Mouse (Mus musculus): ENCODE results near the gene Cstf3. TPM values are rescaled to one million over a fixed set of nuclear protein-coding genes. Genes with fewer than 3 reads are reported as not detected.
A peak's percentile ranks its signal among the peaks of the same experiment; 100 is the strongest.
"Not testable (repeated sequence)": the region's sequence is repeated elsewhere in the genome, so short reads cannot be mapped to it uniquely, and the experiment has no call there.

Gene Cstf3
- 88.2 and 94.8 TPM in 2 replicates for polyA plus RNA-seq (2015; fragmentation: Nextera tagmentation; extraction: Ambion mirVana)

GRCm38 (mm10) chr2:104590068-104590828 is at the start of gene Cstf3:
Cstf3 (plus strand) TSS chr2:104590523.
- peak within 1 kb of the TSS; percentile 91 for H3K27ac ChIP-seq
- H3K9ac ChIP-seq = peak within 1 kb of the TSS; percentile 94
- H3K4me1 ChIP-seq = peaks cover 21% of the 10 kb centered on the region
- ATAC-seq (ENCODE audit: insufficient number of reproducible peaks, insufficient read depth, low FRiP score, low TSS enrichment, low read depth) = peak; percentile 99
- no peaks in the 10 kb centered on the region for H3K27me3 ChIP-seq
- no peaks in the 10 kb centered on the region for H3K9me3 ChIP-seq
- peak within 1 kb of the TSS; percentile 76 for H3K4me2 ChIP-seq
- under 1% methylated on average over 57 of the region's 59 CpGs for WGBS
- no peaks in the 10 kb centered on the region for H3K36me3 ChIP-seq
- H3K4me3 ChIP-seq = peak within 1 kb of the TSS; percentile 95

- H3K27ac ChIP-seq; H3K9me3 ChIP-seq; H3K4me3 ChIP-seq; H3K4me2 ChIP-seq; ATAC-seq (ENCODE audit: insufficient number of reproducible peaks, insufficient read depth, low FRiP score, low TSS enrichment, low read depth); H3K36me3 ChIP-seq; H3K9ac ChIP-seq; H3K27me3 ChIP-seq; H3K4me1 ChIP-seq: not testable (repeated sequence)
- WGBS = 93% methylated on average over 22 of the region's 22 CpGs
Observed at GRCm38 (mm10) chr2:104556711-104557110, 33.6 kb upstream of the Cstf3 start.

- Histone ChIP-seq H3K36me3 (no peaks in the 10 kb centered on the region), H3K4me1 (no peaks in the 10 kb centered on the region), H3K9ac (no peak overlapping the region), H3K4me2 (no peak overlapping the region), H3K27me3 (no peaks in the 10 kb centered on the region), H3K27ac (no peak overlapping the region), H3K9me3 (no peaks in the 10 kb centered on the region), H3K4me3 (no peak overlapping the region)
- WGBS = 92% methylated on average over 9 of the region's 9 CpGs
- ATAC-seq (ENCODE audit: insufficient number of reproducible peaks, insufficient read depth, low FRiP score, low TSS enrichment, low read depth) = no peak
Observed at GRCm38 (mm10) chr2:104557722-104558121, 32.6 kb upstream of the Cstf3 start.

- H3K9me3 ChIP-seq = no peaks in the 10 kb centered on the region
- WGBS = 92% methylated on average over 4 of the region's 4 CpGs
- H3K4me3 ChIP-seq = no peak overlapping the region
- H3K27me3 ChIP-seq = no peaks in the 10 kb centered on the region
- no peaks in the 10 kb centered on the region for H3K36me3 ChIP-seq
- no peak for ATAC-seq (ENCODE audit: insufficient number of reproducible peaks, insufficient read depth, low FRiP score, low TSS enrichment, low read depth)
- H3K9ac ChIP-seq = no peak overlapping the region
- no peak overlapping the region for H3K4me2 ChIP-seq
- no peaks in the 10 kb centered on the region for H3K4me1 ChIP-seq
- H3K27ac ChIP-seq = no peak overlapping the region
Observed at GRCm38 (mm10) chr2:104558326-104558725, 32.0 kb upstream of the Cstf3 start.

- no peaks in the 10 kb centered on the region for H3K27me3 ChIP-seq
- H3K4me2 ChIP-seq = no peak overlapping the region
- 69% methylated on average over 6 of the region's 6 CpGs for WGBS
- H3K9ac ChIP-seq = no peak overlapping the region
- no peaks in the 10 kb centered on the region for H3K36me3 ChIP-seq
- ATAC-seq (ENCODE audit: insufficient number of reproducible peaks, insufficient read depth, low FRiP score, low TSS enrichment, low read depth) = no peak
- no peaks in the 10 kb centered on the region for H3K9me3 ChIP-seq
- no peak overlapping the region for H3K27ac ChIP-seq
- H3K4me1 ChIP-seq = no peaks in the 10 kb centered on the region
- no peak overlapping the region for H3K4me3 ChIP-seq
Observed at GRCm38 (mm10) chr2:104558938-104559337, 31.4 kb upstream of the Cstf3 start.

GRCm38 (mm10) chr2:104559591-104560380 is 30.5 kb upstream of the Cstf3 start:
- Histone ChIP-seq H3K9ac (no peak overlapping the region), H3K4me1 (no peaks in the 10 kb centered on the region), H3K27me3 (no peaks in the 10 kb centered on the region), H3K9me3 (no peaks in the 10 kb centered on the region), H3K4me3 (no peak overlapping the region), H3K36me3 (no peaks in the 10 kb centered on the region), H3K27ac (no peak overlapping the region), H3K4me2 (no peak overlapping the region)
- 60% methylated on average over 4 of the region's 4 CpGs for whole genome bisulfite sequencing
- ATAC-seq (ENCODE audit: insufficient number of reproducible peaks, insufficient read depth, low FRiP score, low TSS enrichment, low read depth) = no peak

GRCm38 (mm10) chr2:104561386-104561785 is 28.9 kb upstream of the Cstf3 start:
- Histone ChIP-seq H3K9ac (no peak overlapping the region), H3K27me3 (no peaks in the 10 kb centered on the region), H3K4me3 (no peak overlapping the region), H3K4me2 (no peak overlapping the region), H3K27ac (no peak overlapping the region), H3K36me3 (no peaks in the 10 kb centered on the region), H3K9me3 (no peaks in the 10 kb centered on the region), H3K4me1 (no peaks in the 10 kb centered on the region)
- no peak for ATAC-seq (ENCODE audit: insufficient number of reproducible peaks, insufficient read depth, low FRiP score, low TSS enrichment, low read depth)
- 85% methylated on average over 6 of the region's 6 CpGs for WGBS

GRCm38 (mm10) chr2:104561986-104562532 is 28.3 kb upstream of the Cstf3 start:
- 78% methylated on average over 4 of the region's 4 CpGs for WGBS

GRCm38 (mm10) chr2:104572066-104572465 is 18.3 kb upstream of the Cstf3 start:
- Histone ChIP-seq H3K4me2 (no peak overlapping the region), H3K27me3 (peaks cover 3% of the 10 kb centered on the region; the same call in 1 of the 2 replicates), H3K27ac (no peak overlapping the region), H3K4me1 (no peaks in the 10 kb centered on the region), H3K4me3 (no peak overlapping the region), H3K9me3 (no peaks in the 10 kb centered on the region), H3K36me3 (no peaks in the 10 kb centered on the region), H3K9ac (no peak overlapping the region)
- 74% methylated on average over 6 of the region's 6 CpGs for WGBS
- ATAC-seq (ENCODE audit: insufficient number of reproducible peaks, insufficient read depth, low FRiP score, low TSS enrichment, low read depth) = no peak

More at GRCm38 (mm10) chr2:104561986-104562532, 28.3 kb upstream of the Cstf3 start:
- Histone ChIP-seq H3K27me3 (no peaks in the 10 kb centered on the region), H3K27ac (no peak overlapping the region), H3K4me1 (no peaks in the 10 kb centered on the region), H3K36me3 (no peaks in the 10 kb centered on the region), H3K9me3 (no peaks in the 10 kb centered on the region), H3K4me3 (no peak overlapping the region), H3K9ac (no peak overlapping the region), H3K4me2 (no peak overlapping the region)
- ATAC-seq (ENCODE audit: insufficient number of reproducible peaks, insufficient read depth, low FRiP score, low TSS enrichment, low read depth) = no peak

GRCm38 (mm10) chr2:104576216-104576615 is 14.1 kb upstream of the Cstf3 start:
- H3K4me3 ChIP-seq = no peak overlapping the region
- H3K27me3 ChIP-seq = peaks cover 3% of the 10 kb centered on the region; the same call in 1 of the 2 replicates
- H3K9ac ChIP-seq = no peak overlapping the region
- no peak overlapping the region for H3K4me2 ChIP-seq
- no peak for ATAC-seq (ENCODE audit: insufficient number of reproducible peaks, insufficient read depth, low FRiP score, low TSS enrichment, low read depth)
- 77% methylated on average over 5 of the region's 5 CpGs for WGBS
- no peaks in the 10 kb centered on the region for H3K36me3 ChIP-seq
- H3K4me1 ChIP-seq = no peaks in the 10 kb centered on the region
- no peaks in the 10 kb centered on the region for H3K9me3 ChIP-seq
- H3K27ac ChIP-seq = no peak overlapping the region

GRCm38 (mm10) chr2:104578021-104578420 is 12.3 kb upstream of the Cstf3 start:
- H3K36me3 ChIP-seq = no peaks in the 10 kb centered on the region
- H3K4me3 ChIP-seq = no peak overlapping the region
- H3K4me2 ChIP-seq = no peak overlapping the region
- H3K9ac ChIP-seq = no peak overlapping the region
- WGBS = 64% methylated on average over 5 of the region's 5 CpGs
- no peaks in the 10 kb centered on the region for H3K27me3 ChIP-seq
- no peaks in the 10 kb centered on the region for H3K4me1 ChIP-seq
- H3K27ac ChIP-seq = no peak overlapping the region
- no peaks in the 10 kb centered on the region for H3K9me3 ChIP-seq
- no peak for ATAC-seq (ENCODE audit: insufficient number of reproducible peaks, insufficient read depth, low FRiP score, low TSS enrichment, low read depth)

All from embryonic facial prominence, embryonic 13.5 days (tissue).